Mouse (Mus musculus): ENCODE measurements at regions not wholly inside any gene's neighbourhood (a gene's known extent, or its start where the extent isn't known, plus 50 kb on each side); places are given as distances from the start of the nearest gene placed in this dataset.

DNA sequence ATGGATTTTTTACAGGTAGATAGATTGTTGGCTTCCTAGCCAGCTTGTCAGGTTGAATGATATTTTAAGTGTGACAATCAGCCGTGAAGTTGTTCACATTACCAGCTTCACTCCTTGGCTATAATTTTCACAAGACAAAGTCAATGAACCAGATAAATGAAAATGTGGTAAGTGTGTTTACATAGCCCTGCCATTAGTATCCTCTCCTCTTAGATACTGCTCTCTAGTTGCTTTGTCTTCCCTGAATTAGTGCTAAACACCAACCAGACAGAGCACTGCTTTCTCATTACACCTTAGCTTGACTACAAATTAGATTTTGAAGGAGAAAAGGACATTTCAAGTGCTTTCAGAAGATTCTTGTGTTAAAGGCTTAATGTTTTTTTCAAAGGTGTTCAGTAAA is 205.4 kb upstream of the Ptprd start:
- no peak for TF ChIP-seq CTCF (IDR thresholded peaks at IDR 0.05; ENCODE audit: low read depth, low read length)
- no peak for TF ChIP-seq POLR2A (IDR thresholded peaks at IDR 0.05; ENCODE audit: extremely low read depth, insufficient read depth, low read length)
